ENCODE assay signal across 7 mouse cellular contexts in genomic region chr9:99662406-99662805, GRCm38 (mm10). TPM values are rescaled to one million over a fixed set of nuclear protein-coding genes. Genes with fewer than 3 reads are reported as not detected.
DNase-seq lines count a peak whose midpoint lies in the region.

No protein-coding gene starts in this region.

- intact Hi-C loops in heart, postnatal 14 days (cut with DNase I), result loop anchor here (2.0 to 10.0 kb wide), 2 partner anchors 76 to 208 kb away; partner anchors contain the start of gene Nme9

- peak; percentile 73 for DNase-seq in Muller cell, postnatal 12 days (ENCODE audit: inconsistent ontology term)
- peak; percentile 82 for DNase-seq in brain, adult 2 months (ENCODE audit: low read depth, low spot score)
- DNase-seq in fibroblast of lung, adult 2 months (ENCODE audit: low read depth), result peak; percentile 50
- DNase-seq in heart, postnatal 14 days, result peak; percentile 59 to 75
- peak; percentile 62 for DNase-seq in layer of hippocampus, adult 9-10 months (ENCODE audit: low spot score)
- peak; percentile 38 for DNase-seq in lung, postnatal 25 days (ENCODE audit: low spot score)
- peak; percentile 49 for DNase-seq in right cerebral cortex, postnatal 25 days

RNA-seq across cellular contexts. Expression of gene Dzip1l, which starts 33.1 kb away (rescaled TPM):
- 1 to 10 TPM; 5.0 to 7.0 TPM for total RNA-seq in heart, postnatal 14 days (2021)

RNA-seq across cellular contexts. Expression of gene A4gnt, which starts 50.1 kb away (rescaled TPM):
- not detected for total RNA-seq in heart, postnatal 14 days (2021)

RNA-seq across cellular contexts. Expression of gene Cldn18, which starts 54.7 kb away (rescaled TPM):
- not detected for total RNA-seq in heart, postnatal 14 days (2021)

Comparison
In these comparisons a context has a peak if more than half of its experiments do, and no peak if none do; other contexts are left out.
1. Peak in every context shown above with its lines: DNase-seq.